Mouse (Mus musculus) kidney, adult 18-20 months (tissue): ENCODE measurements around the gene Grin2b.

Experiments used
- DNase-seq: peaks from one replicate; pipeline ENCODE4 v3.0.0; 2021

Gene Grin2b

DNA sequence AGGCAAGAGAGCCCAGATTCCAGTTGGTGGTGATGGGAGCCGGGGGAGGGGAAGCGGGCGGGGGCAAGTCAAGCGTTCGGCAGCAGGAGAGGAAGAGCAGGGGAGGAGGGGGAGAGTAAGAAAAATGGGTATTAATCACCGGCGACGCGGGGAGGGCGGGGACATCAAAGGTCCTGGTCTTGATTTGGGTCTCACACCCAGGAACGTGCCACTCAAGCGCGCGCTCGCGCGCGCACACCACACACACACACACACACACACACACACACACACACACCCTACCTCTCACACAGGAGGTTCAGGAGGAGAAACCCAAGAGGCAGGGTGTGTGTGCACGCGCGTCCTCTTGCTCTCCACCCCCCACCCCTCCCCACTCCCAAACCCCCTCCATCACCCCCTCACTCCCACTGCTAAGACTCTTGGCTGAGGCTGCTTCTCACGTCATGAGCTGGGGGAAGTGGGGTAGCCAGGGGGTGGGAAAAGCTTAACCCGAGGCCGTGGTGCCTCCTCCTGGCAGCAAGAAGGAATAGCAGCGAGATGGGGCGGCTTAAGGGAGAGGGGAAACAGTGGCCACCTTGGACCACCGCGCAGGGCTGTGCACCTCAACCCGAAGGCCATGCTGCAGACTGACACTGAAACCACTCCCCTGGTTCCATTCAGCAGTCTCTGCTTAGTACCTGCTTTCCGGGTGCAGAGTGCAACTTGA is at the start of gene Grin2b:
Grin2b (minus strand) TSS at position 321 of the 706 bp plus-strand sequence.
- no peak for DNase-seq

DNA sequence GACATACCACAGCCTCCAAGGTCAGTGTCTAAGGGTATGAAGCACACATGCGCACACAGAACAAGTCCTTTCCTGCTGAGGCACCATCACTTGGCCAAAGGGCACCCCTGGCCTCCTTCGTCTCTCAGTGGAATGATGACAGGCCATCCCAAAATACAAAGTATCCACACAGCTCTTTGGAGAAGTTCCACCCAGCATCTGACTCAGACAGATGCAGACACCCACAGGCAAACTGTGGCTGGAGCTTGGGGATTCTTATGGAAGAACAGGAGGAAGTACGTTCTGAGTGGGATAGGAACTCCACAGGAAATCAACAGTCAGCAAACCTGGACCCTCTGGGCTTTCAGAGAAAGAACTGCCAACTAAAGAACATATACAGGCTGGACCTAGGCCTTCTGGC is 48.6 kb upstream of the Grin2b start:
- no peak for DNase-seq

DNA sequence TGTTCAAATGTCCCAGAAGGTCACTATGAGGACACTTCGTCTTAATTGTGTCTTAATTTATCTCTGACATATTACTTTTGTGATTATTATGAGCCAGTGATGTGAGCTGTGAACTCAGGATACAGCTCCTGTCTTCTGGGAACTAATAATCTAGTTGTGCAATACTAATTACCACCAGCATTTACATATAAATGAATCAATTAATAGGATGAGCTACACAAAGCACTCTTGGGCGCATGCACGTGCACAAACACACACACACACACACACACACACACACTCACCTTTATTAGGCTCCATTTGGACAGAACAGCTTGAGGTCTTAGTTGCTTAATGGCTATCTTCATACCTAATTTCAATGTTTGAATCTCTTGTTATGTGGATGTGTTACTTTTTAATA is 37.1 kb upstream of the Grin2b start:
- DNase-seq = no peak

DNA sequence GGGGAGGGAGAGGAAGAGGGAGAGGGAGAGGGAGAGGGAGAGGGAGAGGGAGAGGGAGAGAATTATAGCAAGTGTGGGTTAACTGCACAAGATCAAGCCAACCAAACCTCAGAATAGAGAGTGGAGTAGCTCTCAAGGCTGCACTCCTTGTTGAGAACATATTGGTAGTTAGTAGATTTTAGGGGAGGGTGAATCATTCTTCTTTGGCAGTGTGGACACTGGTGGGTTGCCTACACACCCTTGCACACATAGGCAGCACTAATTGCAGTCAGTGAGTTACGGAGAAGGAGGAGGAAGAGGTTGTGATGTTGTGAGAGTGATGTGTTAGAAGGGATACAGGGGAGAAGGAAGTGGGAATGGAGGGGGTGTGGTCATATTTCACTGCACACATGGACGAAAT is 26.5 kb upstream of the Grin2b start:
- no peak for DNase-seq

DNA sequence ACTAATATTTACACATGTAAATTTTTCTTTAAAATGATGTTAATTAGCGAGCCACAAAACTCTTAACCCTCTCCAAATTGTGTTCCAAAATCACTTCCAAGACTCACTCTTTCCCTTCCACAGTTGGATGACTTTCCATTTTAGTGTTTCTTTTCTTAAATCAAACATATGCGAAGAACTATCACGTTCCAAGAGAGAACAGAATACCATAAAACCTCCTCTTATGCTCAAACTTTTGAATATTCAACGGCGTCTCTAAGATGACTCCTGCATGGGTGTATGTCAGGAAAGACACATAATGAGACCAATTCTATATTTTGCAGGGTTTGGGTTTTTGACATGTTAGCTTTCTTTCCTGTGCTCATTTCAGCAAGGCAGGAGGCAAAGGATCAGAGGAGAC is 21.3 kb upstream of the Grin2b start:
- no peak for DNase-seq

DNA sequence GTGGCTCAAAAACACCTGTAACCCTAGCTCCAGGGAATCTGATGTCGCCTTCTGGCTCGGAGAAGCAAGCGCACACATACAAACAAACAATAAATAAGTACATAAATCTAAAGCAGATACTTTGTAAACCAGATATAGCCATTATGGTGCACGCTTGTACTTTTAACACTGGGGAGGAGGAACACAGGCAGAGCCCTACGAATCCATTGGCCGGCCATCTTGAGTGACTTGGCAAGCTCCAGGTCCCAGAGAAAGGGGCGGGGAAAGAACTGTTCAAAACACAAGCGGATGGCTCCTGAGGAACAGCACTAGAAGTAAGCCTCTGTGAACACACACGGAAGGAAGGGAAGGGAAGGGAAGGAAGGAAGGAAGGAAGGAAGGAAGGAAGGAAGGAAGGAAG is 4.8 kb upstream of the Grin2b start:
- DNase-seq = no peak

DNA sequence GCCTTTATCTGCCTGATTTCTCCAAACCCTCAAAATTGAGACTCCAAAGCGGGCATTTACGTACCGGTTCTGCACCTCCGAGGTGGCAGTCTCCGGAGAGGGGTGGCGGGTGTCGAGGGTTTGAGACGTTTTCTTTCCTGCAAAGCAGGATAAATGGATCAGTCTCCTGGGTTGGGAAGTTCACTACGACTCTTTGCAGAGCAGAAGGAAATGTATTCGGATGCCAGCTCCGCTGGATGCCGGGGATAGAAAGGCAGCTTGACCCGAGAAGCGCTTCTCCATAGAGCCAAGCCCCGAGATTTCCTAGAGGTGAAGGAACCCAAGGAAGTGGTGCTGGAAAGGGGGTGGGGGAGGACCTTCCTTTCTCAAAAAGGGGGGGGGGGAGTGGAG is 515 bp downstream of the Grin2b start:
- no peak for DNase-seq

DNA sequence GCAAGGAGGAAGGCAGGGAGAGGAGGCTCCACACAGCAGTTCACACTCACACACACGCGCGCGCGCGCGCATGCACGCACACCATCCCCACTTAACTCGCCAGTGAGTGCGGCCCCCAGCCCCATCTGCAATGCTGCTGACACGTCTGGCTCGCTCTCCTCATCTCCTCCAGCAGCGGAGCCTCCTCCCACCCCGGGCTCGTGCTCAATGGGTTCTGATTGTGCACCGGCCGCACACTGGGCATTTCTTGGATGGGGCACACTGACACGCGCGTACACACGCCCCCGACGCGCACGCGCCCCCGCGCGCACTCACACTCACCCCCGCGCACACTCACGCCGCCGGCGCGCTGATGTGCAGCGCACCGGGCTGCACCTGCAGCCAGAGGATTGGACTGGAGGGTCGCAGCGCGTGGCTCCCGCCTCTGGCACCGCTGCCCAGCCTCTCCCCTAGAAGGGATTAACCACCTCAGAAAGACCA is 1.1 kb downstream of the Grin2b start:
- DNase-seq = no peak

DNA sequence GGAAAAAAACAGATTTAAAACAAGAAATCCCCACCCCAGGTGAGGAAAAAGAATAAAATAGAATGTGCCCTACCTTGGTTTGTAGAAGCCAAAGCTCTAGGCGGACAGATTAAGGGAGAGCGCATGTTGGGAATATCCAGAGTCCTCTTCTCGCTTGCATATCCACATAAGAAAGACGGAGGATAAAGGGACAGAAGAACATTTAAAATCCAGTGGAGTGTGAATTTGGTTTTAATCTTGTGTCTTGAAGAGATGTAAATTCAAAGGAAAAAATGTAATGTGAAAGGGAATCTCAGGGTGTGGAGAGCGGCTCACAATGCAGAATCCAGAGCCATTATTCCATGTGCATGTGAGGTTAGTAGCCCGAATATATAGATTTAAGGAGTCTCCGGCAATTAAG is 2.0 kb downstream of the Grin2b start:
- DNase-seq = no peak

DNA sequence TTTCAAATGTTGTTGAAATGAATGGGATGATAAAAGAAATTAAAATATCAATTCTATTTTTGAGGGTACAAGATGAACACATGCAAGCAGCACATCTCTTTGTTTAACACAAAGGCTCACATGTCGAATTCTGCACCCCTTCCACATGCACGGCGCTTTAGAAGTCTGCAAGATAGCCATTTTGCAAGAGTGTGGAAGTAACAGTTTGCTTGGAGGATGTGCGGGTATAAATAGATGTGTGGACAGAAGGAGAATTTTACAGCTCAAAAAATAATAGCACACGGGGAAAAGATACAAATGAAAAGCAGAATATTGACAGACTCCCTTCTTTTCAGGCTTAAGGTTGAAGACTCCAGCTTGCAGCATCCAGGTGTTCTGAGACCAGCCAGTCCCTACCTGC is 2.9 kb downstream of the Grin2b start:
- no peak for DNase-seq

DNA sequence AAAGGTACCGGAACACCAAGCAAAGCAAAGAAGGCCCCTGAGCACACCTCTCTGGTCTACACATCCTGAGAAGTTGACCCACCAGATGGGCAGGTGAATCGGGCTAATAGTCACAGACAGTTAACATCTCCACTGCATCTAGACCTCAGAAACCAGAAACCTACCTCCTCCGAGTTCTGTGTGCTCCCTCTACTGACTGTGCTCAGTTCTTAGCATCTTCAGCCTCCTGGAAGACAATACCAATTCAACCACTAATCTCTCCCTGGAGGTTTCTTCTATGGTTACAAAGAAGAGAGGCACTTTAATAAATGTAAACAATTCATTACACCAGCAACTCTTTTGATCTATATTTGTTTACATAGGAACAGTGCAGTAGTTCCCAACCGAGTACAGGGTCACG is 6.0 kb downstream of the Grin2b start:
- DNase-seq = no peak

DNA sequence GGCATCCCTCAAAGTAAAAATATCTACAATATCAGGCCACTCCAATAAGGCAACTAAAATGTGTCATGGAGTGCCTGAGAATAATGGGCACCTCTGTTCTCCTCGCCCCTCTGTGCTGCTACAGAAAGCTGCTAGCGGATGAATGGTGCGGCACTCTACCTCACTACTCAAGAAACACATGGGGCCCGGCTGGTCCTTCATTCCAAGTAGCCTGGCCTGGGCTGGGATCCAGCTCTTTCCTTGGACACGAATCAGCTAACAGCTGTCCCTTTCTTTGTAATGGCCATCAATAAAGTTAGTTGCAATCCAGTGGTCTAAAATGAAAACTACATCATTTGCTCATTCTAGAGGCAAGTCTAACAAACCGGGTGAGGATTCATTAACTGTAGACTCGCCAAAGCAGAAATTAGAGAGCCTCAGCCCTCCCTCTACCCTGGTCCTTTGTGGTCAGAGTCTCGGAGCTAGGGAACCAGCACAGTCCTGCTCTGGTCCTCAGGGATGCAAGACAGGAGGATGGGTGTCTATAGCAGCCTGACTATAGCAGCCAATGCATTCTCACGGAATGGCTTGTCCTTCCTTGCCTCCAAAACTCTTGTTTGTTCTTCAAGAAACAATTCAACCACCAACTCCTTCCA is 7.8 kb downstream of the Grin2b start:
- DNase-seq = no peak

DNA sequence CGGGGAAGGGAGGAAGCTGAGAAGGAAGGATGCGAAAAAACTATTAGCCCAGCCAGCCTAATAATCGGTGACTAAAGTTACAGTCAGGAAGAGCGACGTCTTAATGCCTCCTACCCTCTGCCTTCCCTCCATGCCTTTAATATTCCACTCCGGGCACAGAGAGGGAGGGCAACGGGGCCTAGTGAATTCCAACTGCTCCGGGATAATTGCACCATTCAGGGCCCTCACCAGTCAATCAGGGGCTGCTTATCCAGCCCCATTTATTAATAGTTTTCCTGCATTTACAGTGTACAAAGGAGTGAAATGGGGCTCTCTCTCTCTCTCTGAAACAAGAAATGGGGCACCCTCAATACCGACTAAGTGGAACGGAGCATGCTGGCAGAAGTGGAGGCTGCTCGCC is 11.2 kb downstream of the Grin2b start:
- DNase-seq = no peak

DNA sequence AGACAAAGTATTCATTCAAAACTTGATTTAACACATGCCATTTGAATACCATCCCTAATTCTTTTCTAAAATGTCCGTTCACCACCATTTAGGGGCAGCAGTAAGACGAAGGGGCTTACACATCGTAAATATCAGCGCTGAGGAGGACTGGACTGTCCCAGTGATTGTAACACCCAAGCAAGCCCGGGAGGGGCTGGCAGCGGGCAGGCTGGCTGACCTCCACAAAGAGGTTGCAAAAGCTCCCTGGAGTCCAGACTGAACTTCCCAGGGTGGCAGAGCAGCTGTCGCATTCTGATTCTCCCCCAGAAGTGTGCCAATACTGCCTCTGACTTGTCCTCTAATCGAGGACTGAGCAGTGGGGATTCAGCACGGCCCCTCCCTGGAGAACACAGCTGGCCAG is 19.9 kb downstream of the Grin2b start:
- DNase-seq = no peak

DNA sequence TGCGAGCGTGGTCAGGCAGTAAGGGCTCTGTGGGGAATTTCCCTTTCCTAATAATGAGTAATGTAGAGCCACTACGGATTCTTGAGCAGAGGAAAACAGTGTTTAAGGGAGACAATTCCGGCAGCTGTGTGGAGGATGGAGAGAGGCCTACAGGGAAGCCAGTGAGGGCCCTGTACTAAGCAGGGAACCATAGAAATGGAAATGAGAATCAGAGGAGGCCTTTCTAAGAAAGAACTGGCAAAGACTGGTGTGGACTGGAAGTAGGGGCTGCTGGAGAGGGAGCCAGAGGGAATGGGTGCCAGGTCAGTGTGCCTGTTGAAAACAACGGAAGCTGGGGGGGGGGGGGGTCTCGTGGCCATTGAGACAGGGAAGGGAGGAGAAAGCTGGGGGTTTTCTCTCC is 23.2 kb downstream of the Grin2b start:
- no peak for DNase-seq

DNA sequence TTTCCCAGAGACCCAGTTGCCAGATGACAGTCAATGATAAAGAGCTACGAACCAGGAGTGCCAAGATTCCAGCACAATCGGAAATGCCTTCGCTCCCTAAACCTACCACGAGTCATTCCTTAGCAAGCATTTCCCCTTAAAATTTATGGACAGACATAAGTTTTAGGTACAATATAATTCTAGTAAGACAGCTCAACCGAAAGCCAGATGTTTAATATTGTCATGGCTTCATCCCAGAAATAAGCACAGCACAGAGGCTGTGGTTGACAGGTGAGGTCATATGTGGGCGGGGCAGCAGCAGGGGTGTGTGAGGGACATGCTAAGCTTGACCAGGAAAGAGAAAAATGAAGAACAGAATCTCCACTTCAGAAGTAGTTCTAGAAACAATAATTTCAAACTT is 33.3 kb downstream of the Grin2b start:
- DNase-seq = no peak

DNA sequence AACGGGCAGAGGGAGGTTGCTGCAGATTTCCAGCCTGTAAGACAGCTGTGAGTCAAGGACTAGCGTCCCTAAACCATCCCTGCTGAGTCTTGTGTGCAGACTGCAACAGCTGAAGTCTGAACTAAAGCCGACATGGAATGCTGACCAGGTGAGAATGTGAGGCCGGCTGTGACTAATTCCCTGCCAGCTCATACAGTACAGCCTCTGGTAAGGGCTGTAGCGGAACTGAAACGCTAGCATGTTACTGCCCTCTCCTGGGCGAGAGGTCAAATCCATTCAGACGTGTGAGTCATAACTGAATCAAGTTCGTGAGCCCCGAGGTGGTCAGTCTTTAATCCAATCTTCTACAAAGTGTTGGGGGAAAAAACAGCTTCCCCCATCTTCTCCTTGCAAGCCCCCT is 42.9 kb downstream of the Grin2b start:
- DNase-seq = peak; percentile 33

DNA sequence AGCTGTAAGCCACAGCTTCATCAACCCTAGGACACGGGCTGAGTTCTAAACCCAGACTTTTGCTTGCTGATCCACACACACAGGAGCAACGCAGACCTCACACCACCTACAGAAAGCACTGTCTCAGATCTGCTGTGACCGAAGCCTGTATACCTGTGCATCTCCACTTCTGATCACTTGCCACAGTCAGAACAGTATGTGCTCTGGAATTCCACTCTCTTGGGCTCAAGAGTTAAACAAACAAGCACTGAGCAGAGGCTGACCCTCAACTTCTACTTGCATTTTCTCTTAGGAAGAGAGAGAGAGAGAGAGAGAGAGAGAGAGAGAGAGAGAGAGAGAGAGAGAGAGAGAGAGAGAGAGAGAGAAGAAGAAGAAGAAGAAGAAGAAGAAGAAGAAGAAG is 50.7 kb downstream of the Grin2b start:
- no peak for DNase-seq

DNA sequence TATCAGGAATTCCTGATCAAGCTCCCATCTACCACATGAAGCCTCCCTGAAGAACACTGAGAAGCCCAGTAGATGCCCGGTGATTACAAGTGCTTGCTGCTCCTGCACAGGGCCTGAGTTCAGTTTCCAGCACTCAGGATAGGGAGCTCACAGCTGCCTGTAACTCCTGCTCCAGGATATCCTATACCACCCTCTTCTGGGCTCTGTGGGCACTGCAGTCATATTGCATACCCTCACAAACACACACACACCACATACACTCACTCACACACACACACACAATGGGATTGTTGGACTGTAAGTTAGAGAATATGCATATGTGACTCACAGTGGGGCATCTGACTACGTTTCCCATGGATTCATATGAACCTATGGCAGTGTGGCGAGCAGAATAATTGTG is 55.9 kb downstream of the Grin2b start:
- no peak for DNase-seq

DNA sequence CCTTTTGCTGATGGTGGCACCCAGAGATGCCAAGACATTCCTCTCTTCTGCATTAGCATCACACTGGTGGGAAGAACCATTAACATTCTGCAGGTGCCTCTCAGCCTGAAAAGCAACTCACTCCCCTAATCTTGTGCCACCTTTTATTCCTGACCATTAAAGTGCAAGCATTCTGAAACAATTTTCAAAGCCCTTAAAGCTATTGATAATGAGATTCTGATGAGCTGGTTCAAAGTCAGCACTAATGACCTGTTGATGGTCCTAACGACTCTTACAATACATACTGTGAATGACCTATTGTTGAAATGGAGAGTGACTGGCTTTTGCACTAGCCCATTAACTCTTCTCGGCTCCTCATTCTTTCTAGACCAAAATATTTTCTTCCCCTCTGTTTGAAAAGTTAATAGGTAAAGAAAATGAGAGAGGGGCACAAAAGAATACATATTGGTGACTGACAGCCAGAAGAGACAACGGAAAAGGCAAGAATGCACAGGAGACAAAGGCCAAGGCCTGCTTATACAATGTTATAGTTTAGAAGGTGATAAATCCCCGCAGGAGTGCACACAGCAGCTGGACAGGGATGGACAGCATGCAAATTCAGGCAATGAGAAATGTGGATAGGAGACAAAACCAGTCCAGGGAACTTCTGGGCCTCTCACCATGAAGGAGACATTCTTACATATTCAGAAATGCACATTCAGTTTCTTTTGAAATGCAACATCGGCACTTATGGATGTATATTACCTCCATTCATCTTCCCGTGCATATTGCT is 59.5 kb downstream of the Grin2b start:
- DNase-seq = no peak

DNA sequence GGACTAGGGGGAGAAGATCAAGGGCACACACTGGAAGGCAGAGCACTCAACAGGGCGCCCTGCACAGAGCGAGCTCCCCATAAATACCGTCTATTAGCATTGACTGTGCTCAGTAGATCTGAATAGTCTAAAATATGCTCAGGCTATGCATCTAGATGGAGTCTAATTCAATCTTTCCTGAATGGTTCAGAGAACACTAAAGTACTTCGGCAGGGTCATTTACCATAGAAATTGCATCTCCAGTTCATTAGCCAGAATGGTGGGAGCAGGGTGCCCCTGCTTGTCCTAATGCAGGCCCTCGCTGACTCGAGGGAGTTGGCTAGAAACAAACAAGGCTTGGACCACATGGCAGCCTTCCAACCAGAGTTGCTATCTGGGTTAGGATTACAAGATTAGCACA is 64.1 kb downstream of the Grin2b start:
- no peak for DNase-seq

DNA sequence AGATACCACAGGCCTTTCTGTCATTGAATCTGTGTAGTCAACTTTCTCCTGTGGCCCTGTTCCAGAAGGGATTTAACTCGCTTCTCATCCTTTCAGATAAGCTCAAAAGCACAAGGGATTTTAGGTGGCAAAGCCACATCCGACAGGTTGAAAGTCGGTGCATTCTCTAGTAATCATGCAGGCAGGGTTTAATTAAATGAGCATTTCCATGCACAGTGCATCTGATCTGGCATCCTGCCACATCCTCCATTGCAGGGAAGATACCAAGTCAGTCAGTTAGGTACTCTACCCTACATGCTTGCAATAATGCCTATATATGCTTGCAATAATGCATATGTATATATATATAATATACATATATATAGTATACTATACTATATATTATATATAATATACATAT is 64.8 kb downstream of the Grin2b start:
- no peak for DNase-seq

DNA sequence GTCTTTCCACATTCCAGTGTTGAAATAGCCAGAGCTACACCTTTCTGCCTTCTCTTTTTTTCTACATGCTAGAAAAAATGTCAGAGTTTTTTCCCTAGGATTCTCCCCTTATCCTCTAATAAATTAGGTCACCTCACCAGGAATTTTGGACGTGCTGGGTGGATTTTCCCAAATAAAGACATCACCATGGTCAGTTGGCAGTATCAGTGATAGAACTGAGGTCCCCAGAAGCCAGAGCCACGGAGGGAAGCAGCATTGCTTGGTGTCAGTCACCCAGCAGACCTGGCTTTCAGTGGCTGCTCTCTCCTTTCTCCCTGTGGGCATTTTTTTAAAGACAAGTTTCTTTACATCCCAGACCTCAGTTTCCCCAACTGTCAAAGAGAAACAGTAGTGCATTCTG is 68.1 kb downstream of the Grin2b start:
- no peak for DNase-seq

DNA sequence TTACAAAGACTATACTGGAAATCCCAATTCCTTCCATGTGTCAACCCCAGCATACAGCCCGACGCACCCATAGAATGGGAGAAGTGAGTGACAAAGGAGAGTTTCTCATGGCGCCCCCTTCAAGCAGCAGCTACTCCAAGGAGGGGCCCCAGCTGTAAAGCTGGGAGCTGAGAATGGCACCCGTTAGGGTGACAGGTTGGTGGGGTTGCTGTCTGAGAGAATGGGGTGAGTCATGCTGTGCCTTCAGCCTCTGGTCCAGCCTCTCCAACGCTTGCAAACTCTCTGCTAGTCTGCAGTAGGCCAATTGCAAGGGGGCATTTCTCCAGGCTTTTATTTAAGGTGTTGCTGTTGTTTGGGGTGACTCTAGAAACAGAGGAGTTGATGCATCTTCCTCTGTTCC is 73.1 kb downstream of the Grin2b start:
- DNase-seq = no peak
